Mouse (Mus musculus): ENCODE data around the gene Usp48. TPM values are rescaled to one million over a fixed set of nuclear protein-coding genes. Genes with fewer than 3 reads are reported as not detected.

The Usp48 gene
- polyA plus RNA-seq, 1 experiment from 2014 or later: 62.9 TPM

DNA sequence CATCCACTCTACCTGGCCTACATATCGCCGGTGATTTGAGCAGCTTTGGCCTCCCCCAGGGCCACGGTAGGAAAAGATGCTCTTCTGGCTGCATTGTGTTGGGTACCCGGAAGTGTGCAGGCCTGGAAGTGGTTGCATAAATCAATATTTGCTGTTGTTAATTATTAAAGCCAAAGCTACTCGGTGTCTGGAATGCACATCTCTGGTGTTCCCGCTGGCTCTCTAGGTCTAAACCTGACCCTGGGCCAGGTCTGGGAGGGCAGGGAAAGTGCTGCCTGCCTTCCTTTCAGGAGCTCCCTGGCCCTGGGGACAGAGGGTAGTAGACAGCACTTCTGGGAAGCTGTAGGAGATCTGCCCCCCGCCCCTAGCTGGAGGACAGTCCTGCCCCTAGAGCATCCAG is 113.0 kb downstream of the Usp48 start:
- H3K4me2 ChIP-seq (replicated peaks; ENCODE audit: low read depth, low read length): peak overlapping the region; percentile 88; the same call in 1 of the 2 replicates
- no peak for ATAC-seq (ENCODE audit: low FRiP score, low TSS enrichment)
- H3K4me1 ChIP-seq (ENCODE audit: insufficient read depth, low read length): peaks cover 11% of the 10 kb centered on the region
- no peak overlapping the region for H3K4me3 ChIP-seq (ENCODE audit: low read length)
- 67% methylated on average over 7 of the region's 7 CpGs for WGBS
- peak overlapping the region; percentile 46 for H3K27ac ChIP-seq (ENCODE audit: low read length)
- no peaks in the 10 kb centered on the region for H3K9me3 ChIP-seq (ENCODE audit: low read length)
- H3K9ac ChIP-seq (replicated peaks; ENCODE audit: low read length): peak overlapping the region; percentile 38; the same call in 1 of the 2 replicates
- no peaks in the 10 kb centered on the region for H3K36me3 ChIP-seq (ENCODE audit: insufficient read depth, low read length)
- peaks cover 6% of the 10 kb centered on the region; the same call in 1 of the 2 replicates for H3K27me3 ChIP-seq (ENCODE audit: insufficient read depth, low read length)

DNA sequence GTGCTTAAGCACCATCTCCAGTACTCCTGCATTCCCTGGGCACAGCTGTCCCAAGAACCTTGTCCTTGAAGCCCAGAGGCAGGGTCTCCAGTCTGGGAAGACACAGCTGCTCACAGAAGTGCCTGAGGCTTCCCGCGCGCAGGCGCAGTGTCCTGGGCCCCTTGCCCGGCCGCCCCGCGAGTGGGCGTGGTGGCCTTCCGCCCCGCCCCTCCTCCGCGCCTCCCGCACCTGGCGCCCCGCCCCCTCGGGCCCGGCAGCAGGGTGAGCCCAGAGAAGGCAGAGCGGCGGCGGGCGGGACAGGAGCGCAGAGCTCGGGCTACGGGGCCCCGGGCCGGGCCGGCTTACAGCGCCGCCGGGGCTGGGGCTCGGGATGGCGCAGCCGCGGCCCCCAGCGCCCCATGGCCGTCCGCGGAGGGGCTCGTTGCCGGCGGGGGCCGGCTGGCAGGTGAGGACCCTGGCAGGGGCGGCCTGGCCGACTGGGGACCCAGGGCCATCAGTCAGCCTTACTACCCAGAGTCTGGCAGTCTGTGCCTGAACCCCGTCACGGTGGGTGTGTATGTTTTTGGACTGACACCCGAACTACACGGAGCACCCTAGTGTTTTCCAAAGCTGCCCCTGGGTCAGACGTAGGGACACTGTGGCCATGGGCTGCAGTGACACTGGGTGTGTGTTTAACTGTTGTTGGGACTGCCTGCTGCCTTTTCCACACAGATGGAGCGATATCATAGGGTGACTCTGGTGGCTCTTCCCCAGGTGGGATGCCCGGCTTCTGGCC is 113.8 kb downstream of the Usp48 start:
- ATAC-seq (ENCODE audit: low FRiP score, low TSS enrichment): peak; percentile 83
- Histone ChIP-seq H3K4me3 (ENCODE audit: low read length) (peak overlapping the region; percentile 59), H3K27ac (ENCODE audit: low read length) (peak overlapping the region; percentile 46), H3K36me3 (ENCODE audit: insufficient read depth, low read length) (no peaks in the 10 kb centered on the region), H3K9ac (replicated peaks; ENCODE audit: low read length) (peak overlapping the region; percentile 81), H3K9me3 (ENCODE audit: low read length) (no peaks in the 10 kb centered on the region), H3K4me1 (ENCODE audit: insufficient read depth, low read length) (peaks cover 11% of the 10 kb centered on the region), H3K27me3 (ENCODE audit: insufficient read depth, low read length) (peaks cover 6% of the 10 kb centered on the region; the same call in 1 of the 2 replicates), H3K4me2 (replicated peaks; ENCODE audit: low read depth, low read length) (peak overlapping the region; percentile 88)
- 2% methylated on average over 43 of the region's 52 CpGs for WGBS

Other genes starting within 250 kb of the Usp48 start
- gene Cdc42, start 236.0 kb upstream of the Usp48 start, polyA plus RNA-seq (2015; fragmentation: Nextera tagmentation; extraction: Ambion mirVana): 739 and 758 TPM in 2 replicates
- gene Cela3a, start 184.0 kb upstream of the Usp48 start, polyA plus RNA-seq (2015; fragmentation: Nextera tagmentation; extraction: Ambion mirVana): not detected in 2 replicates
- not detected in 2 replicates for gene Cela3b, start 163.2 kb upstream of the Usp48 start, polyA plus RNA-seq (2015; fragmentation: Nextera tagmentation; extraction: Ambion mirVana)
- gene 1700013G24Rik, start 140.5 kb upstream of the Usp48 start, polyA plus RNA-seq (2015; fragmentation: Nextera tagmentation; extraction: Ambion mirVana): not detected in 2 replicates
- gene Hspg2, start 125.0 kb upstream of the Usp48 start, polyA plus RNA-seq (2015; fragmentation: Nextera tagmentation; extraction: Ambion mirVana): 39.6 and 41.7 TPM in 2 replicates
- not detected in 2 replicates for gene Ldlrad2, start 19.2 kb upstream of the Usp48 start, polyA plus RNA-seq (2015; fragmentation: Nextera tagmentation; extraction: Ambion mirVana)
- 22.0 and 31.7 TPM in 2 replicates for gene Rap1gap, start 71.0 kb downstream of the Usp48 start, polyA plus RNA-seq (2015; fragmentation: Nextera tagmentation; extraction: Ambion mirVana)
- gene Alpl, start 202.6 kb downstream of the Usp48 start, polyA plus RNA-seq (2015; fragmentation: Nextera tagmentation; extraction: Ambion mirVana): 19.2 and 19.3 TPM in 2 replicates